Mouse (Mus musculus): ENCODE data around the gene Tmem80.

DNA sequence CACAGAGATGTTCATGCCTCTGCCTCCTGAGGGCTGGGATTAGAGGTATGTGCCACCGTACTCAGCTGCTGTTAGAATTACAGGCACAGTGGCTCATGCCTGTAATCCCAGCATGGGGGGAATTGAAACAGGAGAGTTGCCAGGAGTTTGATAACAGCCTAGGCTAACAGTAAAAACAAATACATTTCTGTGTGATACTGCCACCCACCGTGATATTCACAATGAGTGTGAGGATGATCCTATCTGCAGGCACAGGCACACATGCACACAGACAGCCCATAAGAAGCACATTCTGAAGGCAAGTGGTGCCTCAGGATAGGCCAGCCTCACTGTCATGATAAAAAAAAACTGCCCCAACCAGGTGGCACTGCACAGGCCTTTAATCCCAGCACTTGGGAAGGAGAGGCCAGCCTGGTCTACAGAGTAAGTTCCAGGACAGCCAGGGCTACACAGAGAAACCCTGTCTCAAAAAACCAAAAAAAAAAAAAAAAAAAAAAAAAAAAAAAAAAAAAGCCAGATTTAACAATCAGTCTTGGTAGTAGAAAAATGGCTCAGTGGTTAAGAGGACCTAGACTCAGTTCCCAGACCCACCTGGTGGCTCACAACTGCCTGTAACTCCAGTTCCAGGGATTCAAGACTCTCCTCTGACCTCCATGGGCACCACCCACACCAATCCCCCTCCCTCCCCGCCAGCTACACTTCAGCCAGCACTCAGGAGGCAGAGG lies 29.5 kb upstream of the Tmem80 start:
- TF ChIP-seq CTCF (IDR thresholded peaks at IDR 0.05; ENCODE audit: low read depth, low read length) (no peak), POLR2AphosphoS5 (IDR thresholded peaks at IDR 0.05; ENCODE audit: insufficient replicate concordance, low read depth, low read length) (no peak), TAL1 (conservative IDR thresholded peaks at IDR 0.05; ENCODE audit: low read depth, low read length) (no peak), GATA1 (IDR thresholded peaks at IDR 0.05; ENCODE audit: borderline replicate concordance, low read length) (no peak), GATA2 (IDR thresholded peaks at IDR 0.05; ENCODE audit: borderline replicate concordance, low read depth, low read length) (no peak)

Data from G1E (cell line).